Mouse (Mus musculus): ENCODE results near the gene Mier3. TPM values are rescaled to one million over a fixed set of nuclear protein-coding genes. Genes with fewer than 3 reads are reported as not detected.
"Not testable (repeated sequence)": the region's sequence is repeated elsewhere in the genome, so short reads cannot be mapped to it uniquely, and the experiment has no call there.

The Mier3 gene
- polyA plus RNA-seq, 1 experiment from 2014 or later: 14.0 TPM

DNA sequence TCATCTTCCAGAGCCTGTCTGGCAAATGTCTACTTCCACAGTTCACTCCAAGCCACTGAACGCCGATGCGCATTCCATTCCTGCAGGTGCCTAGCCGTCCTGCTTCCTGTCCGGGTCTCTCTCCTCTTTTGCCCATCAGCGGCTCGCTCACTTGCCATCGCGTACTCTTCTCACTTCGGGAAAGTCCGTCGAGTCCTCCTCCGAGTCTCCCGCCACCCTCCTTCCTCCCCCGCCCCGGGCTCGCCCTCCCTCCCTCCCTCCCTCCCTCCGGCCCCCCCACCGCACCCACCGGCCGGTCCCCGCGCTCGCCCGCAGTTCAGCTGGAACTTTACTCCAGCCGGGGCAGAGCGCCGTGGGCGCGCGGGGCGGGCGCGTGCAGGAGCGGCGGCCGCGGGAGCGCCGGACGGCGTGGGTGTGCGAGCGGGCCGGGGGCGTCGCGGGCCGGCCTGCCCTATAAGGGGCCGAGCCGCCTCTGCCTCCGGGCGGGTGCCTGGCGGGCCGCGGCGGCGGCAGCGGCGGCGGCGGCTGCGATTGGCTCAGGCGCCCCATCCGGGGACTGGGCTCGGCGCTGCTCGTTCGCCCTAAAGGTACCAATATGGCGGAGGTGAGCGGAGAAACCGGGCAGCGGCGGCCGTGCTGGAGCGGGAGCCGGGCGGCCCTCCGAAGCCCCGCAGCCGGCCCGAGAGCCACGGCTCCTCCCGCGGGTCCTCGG, 5.1 kb downstream of the Mier3 start:
- Histone ChIP-seq H3K27ac (ENCODE audit: low read length) (peak overlapping the region; percentile 96), H3K4me1 (ENCODE audit: control insufficient read depth, insufficient read depth, low read length) (peaks cover 11% of the 10 kb centered on the region), H3K27me3 (ENCODE audit: control insufficient read depth, insufficient read depth, low read length) (no peaks in the 10 kb centered on the region), H3K4me2 (ENCODE audit: low read depth, low read length) (peak overlapping the region; percentile 85), H3K9me3 (replicated peaks; ENCODE audit: control insufficient read depth, low read length) (no peaks in the 10 kb centered on the region), H3K9ac (ENCODE audit: low read length) (peak overlapping the region; percentile 96), H3K36me3 (ENCODE audit: control insufficient read depth, insufficient read depth) (no peaks in the 10 kb centered on the region), H3K4me3 (ENCODE audit: low read length) (peak overlapping the region; percentile 85)
- 1% methylated on average over 66 of the region's 86 CpGs for WGBS
- peak; percentile 93 for ATAC-seq (replicated peaks; ENCODE audit: extremely low read depth, insufficient read depth, low FRiP score)

DNA sequence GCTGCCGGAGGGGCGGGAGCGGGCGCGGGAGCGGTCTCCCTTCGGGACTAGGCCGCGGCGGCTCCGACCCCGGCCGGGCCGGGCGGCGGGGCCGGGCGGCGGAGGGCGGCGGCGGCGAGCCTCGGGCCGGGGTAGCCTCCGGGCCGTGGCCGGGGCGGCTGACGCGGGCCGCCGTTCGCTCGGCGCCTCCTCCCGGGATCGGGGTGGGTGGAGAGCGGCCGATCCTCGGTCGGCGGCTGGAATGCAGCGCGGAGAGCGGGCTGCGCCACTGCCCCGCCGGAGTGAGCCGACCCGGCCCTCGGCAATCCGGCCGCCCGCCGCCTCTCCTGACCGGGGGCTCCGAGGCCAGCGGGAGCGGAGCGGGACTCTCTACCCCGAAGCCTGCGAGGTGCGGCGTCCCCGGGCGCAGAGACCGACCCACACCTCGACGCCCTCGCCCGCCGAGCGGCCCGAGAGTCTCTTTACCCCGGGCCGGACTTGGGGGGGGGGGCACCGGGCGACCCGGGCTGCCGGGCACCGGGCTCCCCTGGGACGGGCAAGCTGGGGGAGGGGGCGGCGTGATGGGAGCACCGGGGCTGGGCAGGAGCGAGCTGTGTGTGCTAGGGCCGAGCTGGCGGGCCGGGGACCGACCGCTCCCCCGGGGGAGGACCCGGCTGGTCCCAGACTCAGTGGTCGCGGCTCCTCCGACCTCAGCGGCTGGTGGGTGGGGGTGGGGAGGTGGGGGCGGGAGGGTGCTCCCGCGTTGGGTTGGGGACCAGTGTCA, 5.9 kb downstream of the Mier3 start:
- Histone ChIP-seq H3K27me3 (ENCODE audit: control insufficient read depth, insufficient read depth, low read length) (no peaks in the 10 kb centered on the region), H3K9ac (ENCODE audit: low read length) (peak overlapping the region; percentile 96), H3K4me2 (ENCODE audit: low read depth, low read length) (peak overlapping the region; percentile 86), H3K9me3 (replicated peaks; ENCODE audit: control insufficient read depth, low read length) (no peaks in the 10 kb centered on the region), H3K36me3 (ENCODE audit: control insufficient read depth, insufficient read depth) (peaks cover 2% of the 10 kb centered on the region), H3K4me3 (ENCODE audit: low read length) (peak overlapping the region; percentile 85), H3K27ac (ENCODE audit: low read length) (peak overlapping the region; percentile 96), H3K4me1 (ENCODE audit: control insufficient read depth, insufficient read depth, low read length) (peaks cover 11% of the 10 kb centered on the region)
- WGBS: under 1% methylated on average over 83 of the region's 101 CpGs
- ATAC-seq (replicated peaks; ENCODE audit: extremely low read depth, insufficient read depth, low FRiP score): peak; percentile 40

DNA sequence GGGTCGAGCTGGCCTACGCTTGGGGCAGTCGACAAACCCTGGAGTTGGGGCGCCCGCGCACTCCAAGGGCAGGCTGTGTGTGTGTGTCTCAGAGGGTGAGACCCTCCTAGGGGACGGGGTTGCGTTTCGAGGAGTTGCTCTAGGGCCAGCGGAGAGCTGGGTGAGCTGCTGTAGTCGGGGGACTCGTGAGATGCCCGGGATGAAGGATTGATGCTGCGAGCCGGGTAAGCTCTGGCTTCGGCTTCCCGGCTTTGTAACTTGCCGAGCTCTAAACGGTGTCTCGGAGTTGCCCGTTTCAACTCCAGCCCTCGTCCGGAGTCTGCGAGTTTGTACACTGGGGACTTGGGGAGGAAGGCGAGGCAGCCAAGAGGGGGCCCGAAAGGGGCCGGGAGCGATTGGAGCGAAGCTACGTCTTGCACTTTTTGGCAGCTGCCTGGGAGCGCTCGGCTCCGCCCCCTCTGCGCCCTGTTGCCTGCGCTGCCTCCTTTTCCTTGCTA, 6.6 kb downstream of the Mier3 start:
- Histone ChIP-seq H3K4me2 (ENCODE audit: low read depth, low read length) (peak overlapping the region; percentile 86), H3K9me3 (replicated peaks; ENCODE audit: control insufficient read depth, low read length) (no peaks in the 10 kb centered on the region), H3K27ac (ENCODE audit: low read length) (peak overlapping the region; percentile 96), H3K4me3 (ENCODE audit: low read length) (peak overlapping the region; percentile 85), H3K9ac (ENCODE audit: low read length) (peak overlapping the region; percentile 96), H3K4me1 (ENCODE audit: control insufficient read depth, insufficient read depth, low read length) (peaks cover 11% of the 10 kb centered on the region), H3K36me3 (ENCODE audit: control insufficient read depth, insufficient read depth) (peaks cover 8% of the 10 kb centered on the region), H3K27me3 (ENCODE audit: control insufficient read depth, insufficient read depth, low read length) (no peaks in the 10 kb centered on the region)
- WGBS: 3% methylated on average over 35 of the region's 35 CpGs
- ATAC-seq (replicated peaks; ENCODE audit: extremely low read depth, insufficient read depth, low FRiP score): peak; percentile 71

DNA sequence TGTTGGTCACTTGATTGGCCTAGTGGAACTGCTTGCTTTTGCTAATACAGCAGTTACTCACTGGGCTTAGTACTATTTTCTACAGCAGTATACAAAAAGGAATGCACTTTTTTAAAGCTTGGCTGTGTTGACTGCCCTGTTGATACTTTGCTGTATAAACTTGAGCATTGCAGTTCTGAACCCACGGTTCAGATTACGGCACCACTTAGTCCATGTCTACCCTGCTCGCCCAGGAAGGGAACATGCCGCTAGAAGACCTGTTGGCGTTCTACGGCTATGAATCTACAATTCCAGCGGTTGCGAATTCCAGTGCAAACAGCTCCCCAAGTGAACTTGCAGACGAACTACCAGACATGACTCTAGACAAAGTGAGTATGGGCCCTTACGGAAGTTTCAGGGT, 22.6 kb downstream of the Mier3 start:
- peaks cover 44% of the 10 kb centered on the region for H3K36me3 ChIP-seq (ENCODE audit: control insufficient read depth, insufficient read depth)
- WGBS: 94% methylated on average over 10 of the region's 10 CpGs
- H3K4me3 ChIP-seq (ENCODE audit: low read length): no peak overlapping the region
- H3K4me2 ChIP-seq (ENCODE audit: low read depth, low read length): no peak overlapping the region
- H3K27me3 ChIP-seq (ENCODE audit: control insufficient read depth, insufficient read depth, low read length): no peaks in the 10 kb centered on the region
- ATAC-seq (replicated peaks; ENCODE audit: extremely low read depth, insufficient read depth, low FRiP score): no peak
- no peaks in the 10 kb centered on the region for H3K9me3 ChIP-seq (replicated peaks; ENCODE audit: control insufficient read depth, low read length)
- no peaks in the 10 kb centered on the region for H3K4me1 ChIP-seq (ENCODE audit: control insufficient read depth, insufficient read depth, low read length)
- H3K9ac ChIP-seq (ENCODE audit: low read length): no peak overlapping the region
- H3K27ac ChIP-seq (ENCODE audit: low read length): no peak overlapping the region

DNA sequence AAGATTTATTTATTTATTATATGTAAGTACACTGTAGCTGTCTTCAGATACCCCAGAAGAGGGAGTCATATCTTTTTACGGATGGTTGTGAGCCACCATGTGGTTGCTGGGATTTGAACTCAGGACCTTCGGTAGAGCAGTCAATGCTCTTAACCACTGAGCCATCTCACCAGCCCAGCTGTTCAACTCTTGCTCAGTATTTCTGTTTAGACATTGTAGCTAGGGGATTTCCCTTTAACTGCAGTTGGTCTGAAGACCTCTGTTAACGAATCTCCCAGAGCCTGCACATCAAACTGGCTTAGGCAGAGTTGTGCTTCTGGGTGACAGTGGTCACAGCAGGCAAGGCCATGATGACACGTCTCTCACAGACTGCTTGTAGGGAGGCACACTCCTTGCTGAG, 23.2 kb downstream of the Mier3 start:
- H3K4me2 ChIP-seq (ENCODE audit: low read depth, low read length); ATAC-seq (replicated peaks; ENCODE audit: extremely low read depth, insufficient read depth, low FRiP score); H3K4me3 ChIP-seq (ENCODE audit: low read length); H3K27ac ChIP-seq (ENCODE audit: low read length); H3K27me3 ChIP-seq (ENCODE audit: control insufficient read depth, insufficient read depth, low read length); H3K4me1 ChIP-seq (ENCODE audit: control insufficient read depth, insufficient read depth, low read length); H3K9ac ChIP-seq (ENCODE audit: low read length); H3K9me3 ChIP-seq (replicated peaks; ENCODE audit: control insufficient read depth, low read length): not testable (repeated sequence)
- WGBS: 87% methylated on average over 4 of the region's 4 CpGs
- H3K36me3 ChIP-seq (ENCODE audit: control insufficient read depth, insufficient read depth): peaks cover 48% of the 10 kb centered on the region

DNA sequence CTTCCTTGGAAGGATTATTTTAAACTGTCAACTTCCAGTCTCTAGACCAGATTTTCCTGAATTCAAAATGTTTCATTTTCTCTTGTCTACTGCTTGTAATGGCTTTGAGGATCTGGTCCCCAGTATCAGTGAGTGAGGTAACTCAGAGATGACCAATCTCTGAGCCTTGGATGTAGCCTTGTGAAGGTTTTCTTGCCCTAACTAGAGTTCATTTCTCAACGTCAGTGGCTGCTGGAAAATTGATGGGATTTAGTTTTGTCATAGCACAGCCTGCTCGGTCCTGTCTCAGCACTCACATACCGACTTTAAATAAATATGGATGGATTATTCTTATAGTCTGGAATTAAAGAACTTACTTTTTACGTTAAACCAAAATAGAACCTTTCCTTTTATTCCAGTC, 29.8 kb downstream of the Mier3 start:
- Histone ChIP-seq H3K9ac (ENCODE audit: low read length) (no peak overlapping the region), H3K27ac (ENCODE audit: low read length) (no peak overlapping the region), H3K36me3 (ENCODE audit: control insufficient read depth, insufficient read depth) (peaks cover 79% of the 10 kb centered on the region), H3K4me1 (ENCODE audit: control insufficient read depth, insufficient read depth, low read length) (no peaks in the 10 kb centered on the region), H3K4me2 (ENCODE audit: low read depth, low read length) (no peak overlapping the region), H3K9me3 (replicated peaks; ENCODE audit: control insufficient read depth, low read length) (no peaks in the 10 kb centered on the region), H3K27me3 (ENCODE audit: control insufficient read depth, insufficient read depth, low read length) (no peaks in the 10 kb centered on the region), H3K4me3 (ENCODE audit: low read length) (no peak overlapping the region)
- 85% methylated on average over 4 of the region's 4 CpGs for WGBS
- ATAC-seq (replicated peaks; ENCODE audit: extremely low read depth, insufficient read depth, low FRiP score): no peak

DNA sequence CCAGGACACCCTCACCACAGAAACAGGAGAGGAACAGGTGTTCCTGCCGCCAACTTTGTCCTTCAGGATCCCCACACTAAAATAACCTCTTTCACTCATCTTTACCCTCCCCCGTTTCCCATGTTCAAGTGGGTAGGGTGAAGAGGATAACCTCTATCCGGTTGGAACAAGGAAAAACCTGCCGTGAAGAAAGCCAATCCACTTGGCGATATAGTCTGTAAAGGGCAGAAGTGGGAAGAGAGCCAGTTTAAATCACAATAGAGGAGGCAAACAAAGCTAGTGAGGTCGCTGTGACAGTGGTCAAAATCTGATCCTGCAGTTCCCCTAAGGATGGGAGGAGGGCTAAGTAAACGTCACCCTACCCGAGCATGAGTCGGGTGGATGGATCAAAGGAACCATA, 38.9 kb downstream of the Mier3 start:
- Histone ChIP-seq H3K4me2 (ENCODE audit: low read depth, low read length) (no peak overlapping the region), H3K4me1 (ENCODE audit: control insufficient read depth, insufficient read depth, low read length) (peaks cover 4% of the 10 kb centered on the region), H3K36me3 (ENCODE audit: control insufficient read depth, insufficient read depth) (peaks cover 16% of the 10 kb centered on the region), H3K27ac (ENCODE audit: low read length) (no peak overlapping the region), H3K9me3 (replicated peaks; ENCODE audit: control insufficient read depth, low read length) (no peaks in the 10 kb centered on the region), H3K9ac (ENCODE audit: low read length) (no peak overlapping the region), H3K4me3 (ENCODE audit: low read length) (no peak overlapping the region), H3K27me3 (ENCODE audit: control insufficient read depth, insufficient read depth, low read length) (no peaks in the 10 kb centered on the region)
- no peak for ATAC-seq (replicated peaks; ENCODE audit: extremely low read depth, insufficient read depth, low FRiP score)
- WGBS: 53% methylated on average over 9 of the region's 9 CpGs

DNA sequence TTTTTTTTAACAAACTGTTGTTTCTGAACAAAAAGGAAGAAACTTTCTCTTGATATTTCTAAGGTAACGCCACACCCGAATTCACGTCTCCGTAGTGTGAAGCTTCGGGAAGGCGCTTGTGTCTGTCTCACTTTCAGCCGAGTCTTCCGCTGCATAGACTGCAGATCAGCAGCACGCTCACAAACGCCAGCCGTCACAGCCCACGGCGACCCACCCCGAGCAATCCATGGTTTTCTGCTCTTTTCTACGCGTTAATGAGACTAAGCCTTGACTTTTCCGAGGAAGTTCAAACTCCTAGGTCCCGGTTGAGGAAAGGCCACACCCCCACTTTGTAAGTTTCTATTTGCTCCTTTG, 44.0 kb downstream of the Mier3 start:
- peak overlapping the region; percentile 97 for H3K4me2 ChIP-seq (ENCODE audit: low read depth, low read length)
- peaks cover 7% of the 10 kb centered on the region for H3K4me1 ChIP-seq (ENCODE audit: control insufficient read depth, insufficient read depth, low read length)
- H3K36me3 ChIP-seq (ENCODE audit: control insufficient read depth, insufficient read depth): 0 out of 2 replicates have a peak, but pooled peaks cover 2% of the 10 kb centered on the region
- H3K27ac ChIP-seq (ENCODE audit: low read length): peak overlapping the region; percentile 96
- H3K27me3 ChIP-seq (ENCODE audit: control insufficient read depth, insufficient read depth, low read length): no peaks in the 10 kb centered on the region
- H3K9me3 ChIP-seq (replicated peaks; ENCODE audit: control insufficient read depth, low read length): peaks cover 5% of the 10 kb centered on the region; the same call in 1 of the 2 replicates
- ATAC-seq (replicated peaks; ENCODE audit: extremely low read depth, insufficient read depth, low FRiP score): no peak
- peak overlapping the region; percentile 79 for H3K4me3 ChIP-seq (ENCODE audit: low read length)
- WGBS: under 1% methylated on average over 18 of the region's 18 CpGs
- H3K9ac ChIP-seq (ENCODE audit: low read length): peak overlapping the region; percentile 74
